Mouse (Mus musculus) small intestine, adult 2 months (tissue): Measurements from ENCODE around the gene St5.
A peak's percentile ranks its signal among the peaks of the same experiment; 100 is the strongest.

Experiments used
- CTCF ChIP-seq: fragments of 200-500 bp; IDR thresholded peaks from 2 replicates; pipeline ENCODE4 v1.5.1; 2012; ENCODE audit warnings: low read depth, mild to moderate bottlenecking, control low read depth, inconsistent platforms, low read length, moderate library complexity, mixed read lengths; ENCODE audit not compliant: insufficient replicate concordance, insufficient read length; ENCODE audit errors: extremely low read depth
- POLR2A ChIP-seq: fragments of 200-500 bp; IDR thresholded peaks from 2 replicates; pipeline ENCODE4 v1.6.1; 2012; ENCODE audit warnings: low read depth, mild to moderate bottlenecking, control low read depth, inconsistent platforms, low read length, moderate library complexity

DNA sequence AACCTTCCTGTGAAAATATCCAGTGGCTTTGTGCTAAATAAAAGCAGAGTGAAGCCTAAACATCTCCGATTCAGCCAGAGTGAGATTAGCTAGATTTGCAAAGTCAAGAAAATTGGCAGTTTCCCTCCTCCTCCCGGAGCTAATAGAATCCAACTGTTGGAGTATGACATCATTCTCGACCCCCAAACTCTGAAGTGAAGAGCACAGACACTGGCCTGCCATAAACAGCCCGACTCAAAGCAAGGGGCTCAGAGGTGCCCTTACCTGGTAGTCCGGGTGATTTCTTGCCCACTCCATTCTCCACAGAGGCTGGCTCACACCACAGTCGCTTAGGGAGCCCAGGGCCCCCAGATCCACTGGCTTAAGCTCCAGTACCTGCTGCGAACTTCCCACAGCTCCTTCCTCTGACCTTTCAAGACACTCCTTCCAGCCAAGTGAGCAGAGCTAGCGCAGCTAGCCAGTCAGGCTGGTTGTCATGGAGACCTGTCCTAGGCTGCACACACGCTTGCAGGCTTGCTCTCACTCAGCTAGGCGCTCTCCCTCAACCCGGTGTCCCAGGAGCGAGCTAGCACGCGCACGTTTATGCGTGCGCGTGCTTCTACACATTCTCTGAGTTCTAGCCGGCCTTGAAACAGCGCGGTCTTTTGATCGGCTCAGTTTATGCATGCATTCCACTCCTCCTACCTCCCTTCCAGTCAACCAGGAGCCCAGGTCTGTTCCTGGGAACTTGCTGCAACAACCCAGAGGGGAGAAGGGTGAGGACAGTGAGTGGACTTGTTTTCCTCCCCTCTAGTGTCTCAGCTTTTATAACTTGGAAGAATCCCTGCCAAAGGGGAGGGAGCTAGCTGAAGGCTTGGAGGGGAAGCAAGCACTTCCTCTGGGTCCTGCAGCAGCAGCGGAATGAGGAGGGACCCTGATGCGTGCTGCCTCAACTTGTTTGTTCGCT is 87.1 kb downstream of the St5 start:
- TF ChIP-seq CTCF (no peak), POLR2A (peak; percentile 8; the same call in 1 of the 2 replicates)
